Mouse (Mus musculus) monocyte, adult 5-6 weeks (primary cell): Measurements from ENCODE around the gene Zfp553. TPM values are rescaled to one million over a fixed set of nuclear protein-coding genes. Genes with fewer than 3 reads are reported as not detected.

Experiments used
- ATAC-seq: fragments of 153-309, 156-312 bp; replicated peaks from 2 replicates; pipeline ENCODE4 v1.8.0; 2017; ENCODE audit warnings: mild to moderate bottlenecking; ENCODE audit not compliant: low TSS enrichment, insufficient number of reproducible peaks, severe bottlenecking, poor library complexity, low FRiP score
- total RNA-seq: library from RNA; stranded (forward); fragments of 200-1000, 200-491, 200-594 nt; gene quantifications from 3 replicates; pipeline ENCODE4 v1.2.3, GENCODE M21; 2017

Gene Zfp553
- total RNA-seq, 1 experiment from 2014 or later: 5.7 TPM

DNA sequence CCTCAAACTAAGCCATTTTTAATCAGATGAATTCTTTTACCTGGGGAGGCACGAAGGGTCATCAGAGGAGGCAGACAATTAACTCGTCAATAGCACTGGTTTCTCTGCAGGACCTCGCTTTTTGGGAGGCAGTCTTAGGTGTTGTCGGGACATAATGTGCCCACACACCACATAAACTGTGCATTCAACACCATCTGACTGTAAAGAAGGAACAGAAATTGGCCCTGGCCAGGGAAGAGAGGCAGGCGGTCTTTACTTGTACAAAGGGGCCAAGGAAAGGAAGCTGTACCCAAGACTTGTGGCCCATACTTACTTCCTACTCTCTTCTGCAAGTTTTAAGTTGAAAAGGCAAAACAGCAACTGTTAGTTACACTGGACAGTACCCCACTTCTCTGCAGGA, 23.7 kb downstream of the Zfp553 start:
- ATAC-seq: no peak

GRCm38 (mm10) chr7:127259186-127259905, 26.5 kb downstream of the Zfp553 start:
- no peak for ATAC-seq

GRCm38 (mm10) chr7:127260309-127261111, 27.6 kb downstream of the Zfp553 start, which contains the start of gene Dctpp1:
Gene Dctpp1 (minus strand): TSS chr7:127260709.
- peak; percentile 97 for ATAC-seq

- no peak for ATAC-seq
Observed at GRCm38 (mm10) chr7:127262218-127262961, 29.5 kb downstream of the Zfp553 start.

GRCm38 (mm10) chr7:127263526-127263925, 30.7 kb downstream of the Zfp553 start:
- no peak for ATAC-seq

- peak; percentile 77 for ATAC-seq
Observed at GRCm38 (mm10) chr7:127270256-127270655, 37.4 kb downstream of the Zfp553 start.

DNA sequence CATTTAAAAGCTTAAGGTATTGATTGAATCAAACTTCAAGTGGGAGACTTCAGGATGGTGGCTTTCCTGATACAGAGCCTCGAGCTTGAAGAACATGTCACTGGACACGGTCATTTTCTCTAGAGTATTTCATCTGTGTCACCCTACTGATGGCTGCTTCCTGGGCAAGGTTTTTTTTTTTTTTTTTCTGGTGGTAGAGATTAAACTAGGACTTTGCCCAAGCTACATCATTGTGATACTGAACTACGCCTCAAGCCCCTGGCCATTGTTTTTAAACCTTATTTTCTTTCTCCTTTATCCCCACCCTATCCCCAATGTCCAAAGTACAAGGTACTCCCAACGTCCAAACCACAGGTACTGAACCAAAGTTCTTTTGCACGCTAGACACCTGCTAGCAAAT, 37.8 kb downstream of the Zfp553 start:
- ATAC-seq: no peak

- no peak for ATAC-seq
Observed at GRCm38 (mm10) chr7:127271093-127271492, 38.2 kb downstream of the Zfp553 start.

DNA sequence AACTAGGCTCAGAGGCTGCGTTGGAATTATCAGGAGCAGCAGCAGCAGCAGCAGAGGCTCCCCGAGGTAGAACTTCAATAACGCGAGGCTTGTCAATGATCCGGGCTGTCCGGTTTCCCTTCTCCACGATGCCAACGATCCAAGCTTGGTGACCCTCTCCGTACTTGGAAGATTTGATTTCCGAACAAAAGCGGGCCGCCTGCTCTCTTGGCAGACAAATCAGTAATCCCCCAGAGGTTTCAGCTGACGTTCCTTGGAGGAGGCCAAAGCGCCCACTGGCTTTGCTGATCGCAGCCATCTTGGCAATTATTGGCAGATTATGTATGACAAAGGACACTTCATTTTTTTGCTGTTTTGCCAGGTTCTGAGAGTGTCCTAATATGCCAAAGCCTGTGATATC, 39.7 kb downstream of the Zfp553 start:
- no peak for ATAC-seq

DNA sequence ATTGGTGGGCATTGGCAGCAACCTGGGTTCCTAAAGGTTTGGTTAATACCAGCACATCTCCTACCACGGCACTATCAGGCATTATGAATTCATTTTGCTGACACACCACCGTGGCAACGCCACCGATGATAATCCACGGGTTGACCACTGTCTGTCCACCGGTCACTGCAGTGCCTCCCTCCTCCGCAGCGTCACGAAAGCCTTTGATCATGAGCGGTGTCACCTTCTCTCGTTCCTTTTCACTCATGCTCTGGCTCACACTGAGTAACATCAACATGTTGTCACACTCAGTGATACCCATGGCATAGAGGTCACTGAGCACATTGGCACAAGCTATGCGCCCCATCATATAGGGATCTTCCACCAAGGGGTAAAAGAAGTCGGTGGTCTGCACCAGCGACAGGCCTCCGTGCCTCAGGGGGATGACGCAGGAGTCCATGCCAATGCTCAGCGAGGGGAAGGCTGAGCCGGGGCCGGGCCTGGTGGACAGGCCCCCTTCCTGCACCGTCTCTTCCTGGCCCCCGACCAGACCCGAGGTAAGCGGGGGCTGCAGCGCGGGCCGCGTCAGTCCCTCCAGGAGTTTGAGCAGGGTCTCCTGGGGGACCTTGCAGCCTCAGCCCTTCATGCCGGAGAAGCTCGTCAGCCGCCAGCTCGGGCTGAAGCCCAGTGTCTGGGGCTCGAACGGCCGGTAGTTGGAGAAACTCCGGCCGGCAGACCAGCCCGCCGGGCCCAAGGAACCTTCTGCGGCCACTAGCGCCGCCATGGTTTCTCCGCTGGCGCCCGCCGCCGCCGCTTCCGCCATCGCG, 40.5 kb downstream of the Zfp553 start:
- no peak for ATAC-seq

DNA sequence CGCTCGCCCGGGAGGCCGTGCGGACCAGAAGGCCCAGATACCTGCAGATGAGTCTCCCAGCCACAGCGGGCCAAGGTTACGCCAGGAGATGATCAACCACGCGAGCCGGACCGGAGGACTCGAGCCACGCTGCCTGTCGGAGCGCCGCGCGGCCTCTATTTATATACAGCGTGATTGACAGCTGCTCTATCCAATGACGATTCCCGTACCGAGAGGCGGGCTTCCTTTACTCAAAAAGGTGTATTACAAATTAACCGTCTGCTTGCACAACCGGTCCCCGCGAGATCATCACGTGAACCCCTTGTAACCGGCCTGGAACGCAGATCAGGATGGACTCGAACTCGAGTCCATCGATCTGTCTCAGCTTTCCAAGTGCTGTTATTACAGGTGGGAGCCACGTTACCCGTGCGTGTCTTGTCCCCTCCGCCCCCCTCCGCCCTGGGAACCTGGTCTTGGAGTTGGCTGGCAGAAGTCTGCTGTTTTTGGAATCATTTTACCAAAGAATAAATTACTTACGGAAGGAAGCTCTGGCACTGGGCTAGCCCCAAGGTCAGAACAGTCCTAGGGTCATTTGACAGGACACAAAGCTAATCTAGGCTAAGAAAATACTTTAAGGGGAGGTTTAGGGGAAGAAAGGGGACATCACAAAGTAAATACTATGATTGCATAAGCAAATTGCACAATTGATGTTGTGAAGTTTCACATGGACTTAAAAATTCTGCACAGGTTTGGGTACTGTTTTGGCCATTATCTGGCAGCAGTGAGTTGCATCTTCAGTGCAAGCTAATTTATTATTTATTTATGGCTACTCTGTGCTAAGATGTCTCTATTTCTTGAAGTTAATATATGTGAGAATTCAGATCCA, 41.3 kb downstream of the Zfp553 start, which contains the start of gene Sephs2:
TSS of gene Sephs2 (minus strand) at position 131 of the 865 bp plus-strand sequence.
- ATAC-seq: peak; percentile 86

DNA sequence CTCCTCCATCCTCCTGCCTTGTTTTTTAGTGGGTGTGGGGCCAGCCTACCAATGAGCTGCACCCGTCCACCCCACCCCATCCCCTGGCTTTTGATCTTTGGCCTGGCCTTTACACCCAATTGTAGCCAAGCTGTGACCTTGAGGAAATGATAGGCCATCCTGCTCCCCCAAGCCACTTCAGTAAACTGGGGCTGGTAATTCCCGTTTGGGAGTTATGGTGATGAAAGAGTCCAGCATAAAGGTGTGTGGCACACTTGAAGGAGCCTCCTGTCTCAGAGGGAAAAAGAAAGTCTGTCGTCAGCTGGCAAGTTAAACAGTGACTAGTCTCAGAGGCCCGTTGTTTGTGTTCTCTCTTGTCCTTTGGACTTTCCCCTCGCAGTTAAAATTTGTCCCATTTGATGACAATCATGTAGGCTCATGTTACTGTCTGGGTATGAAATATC, 43.7 kb downstream of the Zfp553 start:
- no peak for ATAC-seq

DNA sequence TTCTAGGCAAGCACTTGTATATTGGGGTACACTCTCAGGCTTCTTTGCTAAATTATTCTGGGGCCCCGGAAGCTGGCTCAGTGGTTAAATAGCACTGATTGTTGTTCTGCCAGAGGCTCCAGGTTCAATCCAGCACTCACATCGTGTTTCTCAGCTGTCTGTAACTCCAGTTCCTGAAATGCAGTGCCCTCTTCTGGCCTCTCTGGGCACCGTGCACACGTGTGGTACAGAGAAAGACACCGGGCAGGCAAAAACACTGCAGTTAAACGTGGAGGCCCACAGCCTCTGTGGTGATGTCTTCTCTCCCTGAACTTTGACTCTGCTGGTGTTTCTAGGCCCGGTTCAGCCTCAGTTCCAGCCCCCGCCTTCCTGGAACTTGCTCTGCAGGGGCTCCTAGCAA, 45.5 kb downstream of the Zfp553 start:
- peak; percentile 51; the same call in 1 of the 2 replicates for ATAC-seq

DNA sequence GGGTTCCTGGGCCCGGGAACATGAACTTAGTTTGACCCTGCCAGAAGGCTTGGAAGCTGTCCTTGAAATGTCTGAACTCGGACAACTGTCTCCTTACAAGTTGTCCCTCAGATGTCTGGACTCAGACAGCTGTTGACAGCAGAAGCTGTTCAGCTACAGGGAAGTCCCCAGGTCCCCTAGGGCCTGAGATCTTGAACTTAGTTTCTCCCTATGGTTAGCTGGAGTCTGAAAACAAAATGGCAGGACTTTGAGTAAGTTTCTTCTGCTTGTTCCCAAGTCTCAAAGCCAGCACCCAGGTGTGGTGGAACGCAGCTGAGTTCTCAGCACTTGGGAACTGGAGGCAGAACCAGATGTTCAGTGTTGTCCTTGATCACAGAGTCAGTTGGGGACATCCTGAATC, 47.2 kb downstream of the Zfp553 start:
- no peak for ATAC-seq

DNA sequence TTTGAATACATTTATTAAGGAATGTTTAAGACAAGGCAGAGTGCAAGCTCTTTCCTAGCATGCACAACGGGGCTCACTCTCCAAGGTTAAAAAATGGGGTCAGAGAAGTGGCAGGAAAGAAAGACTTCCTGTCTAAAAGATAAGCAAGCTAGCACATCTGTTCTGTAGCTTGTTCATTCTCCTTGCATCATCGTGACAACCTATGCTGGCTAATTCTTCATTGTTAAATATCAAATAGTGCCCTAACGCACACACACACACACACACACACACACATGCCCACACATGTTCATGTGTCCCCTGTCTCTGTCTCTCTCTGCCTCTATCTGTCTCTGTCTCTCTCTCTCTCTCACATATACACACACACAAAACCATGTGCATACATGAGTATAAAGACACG, 48.3 kb downstream of the Zfp553 start:
- ATAC-seq: no peak

DNA sequence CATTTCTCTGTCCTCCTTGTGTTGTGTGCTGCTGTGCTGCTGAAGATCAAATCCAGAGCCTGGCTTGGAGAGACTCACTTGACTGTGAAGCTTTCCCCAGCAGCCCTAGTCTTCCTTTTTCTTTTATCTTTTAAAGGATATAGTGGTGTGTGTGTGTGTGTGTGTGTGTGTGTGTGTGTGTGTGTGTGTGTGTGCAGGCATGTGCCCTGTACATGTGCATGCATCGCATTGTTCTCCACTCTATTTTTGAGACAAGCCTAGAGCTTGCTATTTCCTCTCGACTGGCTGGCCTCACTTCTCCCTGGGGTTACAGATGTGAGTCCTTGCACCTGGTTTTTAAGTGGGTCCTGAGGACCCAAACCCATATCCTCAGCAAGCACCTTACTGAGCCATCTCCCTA, 49.3 kb downstream of the Zfp553 start:
- no peak for ATAC-seq

- peak; percentile 60 for ATAC-seq
Observed at GRCm38 (mm10) chr7:127285154-127285553, 52.3 kb downstream of the Zfp553 start.
